ENCODE assay signal across 30 mouse cellular contexts in genomic region chr1:184713716-184714115, GRCm38 (mm10).
"Had no signal": no experiment of that assay in that cellular context is flagged by ENCODE, and none has a peak within 500 bp of the region (broad histone marks: within the 10 kb centered on the region; RNA-seq: fewer than 3 reads in every experiment).

No protein-coding gene starts in this region.

- DNase-seq: left cerebral cortex, postnatal 4 days; liver, embryonic 13.5 days; liver, postnatal 0 days; lung, adult 18-20 months; lung, adult 2 months; lung, embryonic 14.5 days; lung, postnatal 10 days; lung, postnatal 14 days; lung, postnatal 36 days; lung, postnatal 4 days; midbrain, embryonic 14.5 days had no signal

- H3K36me3 ChIP-seq: limb, embryonic 10.5 days; limb, embryonic 12.5 days; limb, embryonic 13.5 days; limb, embryonic 15.5 days; liver, embryonic 12.5 days; liver, embryonic 13.5 days; liver, embryonic 15.5 days; lung, embryonic 15.5 days; midbrain, embryonic 10.5 days; midbrain, embryonic 12.5 days; midbrain, embryonic 13.5 days; midbrain, embryonic 15.5 days; neural tube, embryonic 12.5 days had no signal

- H3K4me2 ChIP-seq: limb, embryonic 12.5 days; limb, embryonic 13.5 days; limb, embryonic 15.5 days; liver, embryonic 11.5 days; liver, embryonic 12.5 days; liver, embryonic 13.5 days; liver, embryonic 15.5 days; lung, embryonic 14.5 days; lung, embryonic 15.5 days; midbrain, embryonic 11.5 days; midbrain, embryonic 12.5 days; midbrain, embryonic 13.5 days; midbrain, embryonic 15.5 days; neural tube, embryonic 12.5 days had no signal

- ATAC-seq: liver, embryonic 12.5 days; liver, postnatal 0 days; lung, postnatal 0 days; midbrain, embryonic 13.5 days; midbrain, embryonic 15.5 days; midbrain, embryonic 16.5 days had no signal

- H3K27ac ChIP-seq: limb, embryonic 10.5 days; limb, embryonic 12.5 days; limb, embryonic 13.5 days; limb, embryonic 15.5 days; liver, embryonic 12.5 days; liver, embryonic 13.5 days; liver, embryonic 14.5 days; liver, embryonic 15.5 days; lung, embryonic 15.5 days; macrophage; midbrain, embryonic 10.5 days; midbrain, embryonic 12.5 days; midbrain, embryonic 13.5 days; midbrain, embryonic 15.5 days; neural tube, embryonic 12.5 days had no signal

- H3K9me3 ChIP-seq: limb, embryonic 10.5 days; limb, embryonic 13.5 days; limb, embryonic 15.5 days; liver, embryonic 12.5 days; liver, embryonic 13.5 days; liver, embryonic 15.5 days; lung, embryonic 15.5 days; midbrain, embryonic 10.5 days; midbrain, embryonic 12.5 days; midbrain, embryonic 13.5 days; midbrain, embryonic 15.5 days; neural tube, embryonic 12.5 days had no signal

- H3K4me1 ChIP-seq: liver, embryonic 12.5 days; liver, embryonic 13.5 days; liver, embryonic 15.5 days; midbrain, embryonic 13.5 days had no signal

- H3K4me3 ChIP-seq: limb, embryonic 10.5 days; limb, embryonic 12.5 days; limb, embryonic 13.5 days; limb, embryonic 15.5 days; liver, embryonic 12.5 days; liver, embryonic 13.5 days; liver, embryonic 15.5 days; lung, embryonic 15.5 days; megakaryocyte, embryonic 14.5 days; midbrain, embryonic 10.5 days; midbrain, embryonic 12.5 days; midbrain, embryonic 13.5 days; midbrain, embryonic 15.5 days; neural tube, embryonic 12.5 days had no signal

- H3K9ac ChIP-seq: limb, embryonic 12.5 days; limb, embryonic 13.5 days; limb, embryonic 15.5 days; liver, embryonic 12.5 days; liver, embryonic 13.5 days; liver, embryonic 14.5 days; liver, embryonic 15.5 days; liver, postnatal 0 days; lung, embryonic 14.5 days; lung, embryonic 15.5 days; midbrain, embryonic 12.5 days; midbrain, embryonic 13.5 days; midbrain, embryonic 15.5 days; neural tube, embryonic 12.5 days had no signal
